Mouse (Mus musculus) G1E (cell line): ENCODE data around the gene Txndc11. TPM values are rescaled to one million over a fixed set of nuclear protein-coding genes. Genes with fewer than 3 reads are reported as not detected.
A peak's percentile ranks its signal among the peaks of the same experiment; 100 is the strongest.

ENCODE experiments used
- ATAC-seq: 2 replicates; pipeline ENCODE4 v1.8.0; 2016; ENCODE audit warnings: mild to moderate bottlenecking; ENCODE audit not compliant: insufficient number of reproducible peaks, poor library complexity, low FRiP score, severe bottlenecking; ENCODE audit errors: extremely low read depth
- DNase-seq: peaks from one replicate; pipeline ENCODE4 v3.0.0; 2012; ENCODE audit warnings: low spot score
- H3K27me3 ChIP-seq: 2 replicates; pipeline ENCODE4 v1.6.1; 2012; ENCODE audit warnings: mild to moderate bottlenecking, low read length, inconsistent platforms; ENCODE audit not compliant: insufficient read depth
- H3K36me3 ChIP-seq: replicated peaks from 2 replicates; pipeline ENCODE3; 2012; ENCODE audit warnings: mild to moderate bottlenecking, inconsistent platforms
- H3K4me1 ChIP-seq: 2 replicates; pipeline ENCODE4 v1.6.1; 2012; ENCODE audit warnings: low read depth, low read length, inconsistent platforms, mixed read lengths; ENCODE audit not compliant: insufficient read depth
- H3K4me3 ChIP-seq: 2 replicates; pipeline ENCODE4 v1.5.1; 2012; ENCODE audit warnings: low read depth, mild to moderate bottlenecking, inconsistent platforms, low read length, moderate library complexity, mixed read lengths
- H3K9me3 ChIP-seq: replicated peaks from 2 replicates; pipeline ENCODE4 v1.6.1; 2012; ENCODE audit warnings: inconsistent platforms
- CTCF ChIP-seq: IDR thresholded peaks from 2 replicates; pipeline ENCODE4 v1.5.1; 2012; ENCODE audit warnings: low read depth, low read length, inconsistent platforms, mixed read lengths
- GATA1 ChIP-seq: IDR thresholded peaks from 2 replicates; pipeline ENCODE4 v1.6.1; 2012; ENCODE audit warnings: borderline replicate concordance, low read length, inconsistent platforms, mixed read lengths
- GATA2 ChIP-seq: IDR thresholded peaks from 2 replicates; pipeline ENCODE4 v1.6.1; 2012; ENCODE audit warnings: low read depth, low read length, inconsistent platforms, borderline replicate concordance
- POLR2AphosphoS5 ChIP-seq: IDR thresholded peaks from 2 replicates; pipeline ENCODE4 v1.6.1; 2012; ENCODE audit warnings: low read depth, low read length, inconsistent platforms; ENCODE audit not compliant: insufficient replicate concordance
- TAL1 ChIP-seq: conservative IDR thresholded peaks from 2 replicates; pipeline ENCODE4 v1.6.1; 2012; ENCODE audit warnings: low read depth, low read length, inconsistent platforms, mixed read lengths
- polyA plus RNA-seq: library from polyadenylated mRNA; stranded (reverse); fragments of >175 nt; gene quantifications from 2 replicates; pipeline ENCODE4 v1.2.3, GENCODE M21; 2012
- total RNA-seq, 2 experiments: library from RNA; stranded (forward) in 1 of 2; stranded (reverse) in 1 of 2; fragments of 200-1000 nt in 1 of 2; fragments of >200 nt in 1 of 2; fragmentation: Nextera tagmentation in 1 of 2; gene quantifications; 2 replicates each; pipeline ENCODE4 v1.2.3; 2014 to 2017

Gene Txndc11
- total RNA-seq (2014; fragmentation: Nextera tagmentation) (29.9 and 43.3 TPM in 2 replicates), total RNA-seq (2017) (23.7 and 27.0 TPM in 2 replicates), polyA plus RNA-seq (19.2 and 23.1 TPM in 2 replicates)

- Histone ChIP-seq H3K36me3 (peaks cover 55% of the 10 kb centered on the region), H3K4me3 (peak within 1 kb of the TSS; percentile 97), H3K4me1 (peaks cover 37% of the 10 kb centered on the region), H3K27me3 (no peaks in the 10 kb centered on the region), H3K9me3 (no peaks in the 10 kb centered on the region)
- DNase-seq (peak; percentile 93), ATAC-seq (peak; percentile 95)
- TF ChIP-seq TAL1 (peak; percentile 38), POLR2AphosphoS5 (0 out of 2 replicates have a peak, but pooled peaks have one; percentile 39), GATA2 (no peak), GATA1 (no peak)
Measured at GRCm38 (mm10) chr16:11134348-11135344, at the start of gene Txndc11. Gene Txndc11 (minus strand): TSS chr16:11134650.

- H3K4me1 ChIP-seq, result peaks cover 35% of the 10 kb centered on the region
- peaks cover 3% of the 10 kb centered on the region; the same call in 1 of the 2 replicates for H3K27me3 ChIP-seq
- no peak for ATAC-seq
- H3K4me3 ChIP-seq, result no peak overlapping the region
- no peak for DNase-seq
- TF ChIP-seq TAL1 (no peak), GATA2 (no peak), GATA1 (no peak), CTCF (no peak), POLR2AphosphoS5 (no peak)
- peaks cover 16% of the 10 kb centered on the region for H3K36me3 ChIP-seq
- H3K9me3 ChIP-seq, result peaks cover 6% of the 10 kb centered on the region
Measured at GRCm38 (mm10) chr16:11177404-11177803, 43.0 kb upstream of the Txndc11 start.

- Histone ChIP-seq H3K4me3 (peak overlapping the region; percentile 97), H3K9me3 (peaks cover 6% of the 10 kb centered on the region), H3K27me3 (peaks cover 3% of the 10 kb centered on the region; the same call in 1 of the 2 replicates), H3K4me1 (peaks cover 39% of the 10 kb centered on the region), H3K36me3 (peaks cover 21% of the 10 kb centered on the region)
- no peak for TF ChIP-seq GATA2
- TF ChIP-seq POLR2AphosphoS5, result no peak
- no peak for TF ChIP-seq CTCF
- no peak for TF ChIP-seq TAL1
- TF ChIP-seq GATA1, result no peak
- no peak for ATAC-seq
- no peak for DNase-seq
Measured at GRCm38 (mm10) chr16:11176884-11177244, 42.4 kb upstream of the Txndc11 start.

GRCm38 (mm10) chr16:11176208-11176883 lies 41.9 kb upstream of the Txndc11 start, which contains the start of gene Zc3h7a:
Gene Zc3h7a (minus strand): TSS chr16:11176393.
- no peak for TF ChIP-seq TAL1
- TF ChIP-seq CTCF, result peak; percentile 57
- DNase-seq (peak; percentile 86), ATAC-seq (peak; percentile 76)
- peaks cover 25% of the 10 kb centered on the region for H3K36me3 ChIP-seq
- H3K4me3 ChIP-seq, result peak within 1 kb of the TSS; percentile 97
- peaks cover 6% of the 10 kb centered on the region for H3K9me3 ChIP-seq
- H3K4me1 ChIP-seq, result peaks cover 43% of the 10 kb centered on the region
- peaks cover 3% of the 10 kb centered on the region; the same call in 1 of the 2 replicates for H3K27me3 ChIP-seq

GRCm38 (mm10) chr16:11175489-11176207 lies 41.2 kb upstream of the Txndc11 start:
- TF ChIP-seq TAL1 (no peak), GATA1 (no peak), POLR2AphosphoS5 (no peak), GATA2 (no peak), CTCF (no peak)
- Histone ChIP-seq H3K36me3 (peaks cover 32% of the 10 kb centered on the region), H3K4me3 (peak overlapping the region; percentile 97), H3K27me3 (peaks cover 3% of the 10 kb centered on the region; the same call in 1 of the 2 replicates), H3K9me3 (peaks cover 6% of the 10 kb centered on the region), H3K4me1 (peaks cover 49% of the 10 kb centered on the region)
- peak; percentile 47 for DNase-seq
- ATAC-seq, result peak; percentile 61

DNA sequence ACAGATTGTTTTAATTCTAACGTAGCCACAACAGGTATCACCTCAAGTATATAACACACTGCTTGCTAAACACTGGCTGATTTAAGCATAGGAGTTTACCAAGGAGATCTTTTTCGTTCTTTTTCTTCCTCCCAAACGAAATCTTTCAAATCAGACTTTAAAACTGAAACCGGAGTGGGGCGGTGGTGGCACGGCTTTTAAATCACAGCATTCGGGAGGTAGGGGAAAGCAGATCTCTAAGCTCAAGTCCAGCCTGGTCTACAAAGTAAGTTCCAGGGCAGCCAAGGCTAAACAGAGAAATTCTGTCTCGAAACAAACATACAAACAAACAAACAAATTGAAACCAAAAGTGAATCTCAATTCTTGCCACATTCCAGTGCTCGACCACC lies 40.6 kb upstream of the Txndc11 start:
- Histone ChIP-seq H3K36me3 (peaks cover 37% of the 10 kb centered on the region), H3K9me3 (peaks cover 6% of the 10 kb centered on the region), H3K4me3 (peak overlapping the region; percentile 97), H3K27me3 (peaks cover 1% of the 10 kb centered on the region; the same call in 1 of the 2 replicates), H3K4me1 (peaks cover 51% of the 10 kb centered on the region)
- DNase-seq (no peak), ATAC-seq (no peak)
- no peak for TF ChIP-seq CTCF
- TF ChIP-seq TAL1, result no peak
- TF ChIP-seq GATA2, result no peak
- no peak for TF ChIP-seq GATA1
- no peak for TF ChIP-seq POLR2AphosphoS5
